Mouse (Mus musculus) MEL (cell line): Measurements from ENCODE around the gene Trim66.

Source experiments
- BHLHE40 ChIP-seq: IDR thresholded peaks from 2 replicates; pipeline ENCODE4 v1.6.1; 2012; ENCODE audit warnings: low read depth, mild to moderate bottlenecking, inconsistent platforms, low read length, improper control_type of control experiment, borderline replicate concordance
- CHD2 ChIP-seq: IDR thresholded peaks from 2 replicates; pipeline ENCODE4 v1.6.1; 2011; ENCODE audit warnings: low read length, improper control_type of control experiment
- CTCF ChIP-seq, 3 experiments: IDR thresholded peaks in 2 of 3; conservative IDR thresholded peaks in 1 of 3; 2 replicates each; pipeline ENCODE4 v1.5.1; 2011 to 2012; ENCODE audit warnings: low read length in 3 of 3, low read depth in 2 of 3, mild to moderate bottlenecking in 2 of 3, improper control_type of control experiment in 1 of 3, inconsistent platforms in 1 of 3, mixed read lengths in 1 of 3, moderate library complexity in 1 of 3; ENCODE audit not compliant: control insufficient read depth in 1 of 3, insufficient read depth in 1 of 3, poor library complexity in 1 of 3, severe bottlenecking in 1 of 3
- EP300 ChIP-seq, 2 experiments: IDR thresholded peaks; 2 replicates each; pipeline ENCODE4 v1.6.1; 2011; ENCODE audit warnings: improper control_type of control experiment in 2 of 2, low read length in 2 of 2, low read depth in 1 of 2, mild to moderate bottlenecking in 1 of 2
- HCFC1 ChIP-seq: IDR thresholded peaks from 2 replicates; pipeline ENCODE4 v1.6.1; 2012; ENCODE audit warnings: low read depth, mild to moderate bottlenecking, inconsistent platforms, low read length, improper control_type of control experiment, moderate library complexity
- NELFE ChIP-seq: IDR thresholded peaks from 2 replicates; pipeline ENCODE4 v1.6.1; 2011; ENCODE audit warnings: low read depth, low read length, improper control_type of control experiment
- NRF1 ChIP-seq: IDR thresholded peaks from 2 replicates; pipeline ENCODE4 v1.6.1; 2014; ENCODE audit warnings: low read depth, mild to moderate bottlenecking, inconsistent platforms, low read length, improper control_type of control experiment, moderate library complexity; ENCODE audit not compliant: poor library complexity, insufficient read depth, severe bottlenecking
- POLR2A ChIP-seq, 2 experiments: IDR thresholded peaks; 2 replicates each; pipeline ENCODE4 v1.6.1; 2011 to 2012; ENCODE audit warnings: low read length in 2 of 2, mild to moderate bottlenecking in 2 of 2, control low read depth in 1 of 2, improper control_type of control experiment in 1 of 2, low read depth in 1 of 2, moderate library complexity in 1 of 2; ENCODE audit not compliant: control insufficient read depth in 1 of 2, insufficient read depth in 1 of 2, poor library complexity in 1 of 2
- POLR2AphosphoS2 ChIP-seq: IDR thresholded peaks from 2 replicates; pipeline ENCODE4 v1.6.1; 2011; ENCODE audit warnings: low read length, improper control_type of control experiment
- POLR2AphosphoS5 ChIP-seq: IDR thresholded peaks from 2 replicates; pipeline ENCODE4 v1.6.1; 2012; ENCODE audit warnings: low read depth, borderline replicate concordance, mild to moderate bottlenecking, inconsistent platforms, low read length, moderate library complexity, mixed read lengths
- RAD21 ChIP-seq: IDR thresholded peaks from 2 replicates; pipeline ENCODE4 v1.6.1; 2011; ENCODE audit warnings: mild to moderate bottlenecking, low read depth, low read length, improper control_type of control experiment
- TCF12 ChIP-seq: IDR thresholded peaks from 2 replicates; pipeline ENCODE4 v1.6.1; 2014; ENCODE audit warnings: low read depth, mild to moderate bottlenecking, inconsistent platforms, low read length, improper control_type of control experiment, moderate library complexity
- ZNF384 ChIP-seq: IDR thresholded peaks from 2 replicates; pipeline ENCODE4 v1.6.1; 2012; ENCODE audit warnings: low read depth, mild to moderate bottlenecking, inconsistent platforms, low read length, improper control_type of control experiment

DNA sequence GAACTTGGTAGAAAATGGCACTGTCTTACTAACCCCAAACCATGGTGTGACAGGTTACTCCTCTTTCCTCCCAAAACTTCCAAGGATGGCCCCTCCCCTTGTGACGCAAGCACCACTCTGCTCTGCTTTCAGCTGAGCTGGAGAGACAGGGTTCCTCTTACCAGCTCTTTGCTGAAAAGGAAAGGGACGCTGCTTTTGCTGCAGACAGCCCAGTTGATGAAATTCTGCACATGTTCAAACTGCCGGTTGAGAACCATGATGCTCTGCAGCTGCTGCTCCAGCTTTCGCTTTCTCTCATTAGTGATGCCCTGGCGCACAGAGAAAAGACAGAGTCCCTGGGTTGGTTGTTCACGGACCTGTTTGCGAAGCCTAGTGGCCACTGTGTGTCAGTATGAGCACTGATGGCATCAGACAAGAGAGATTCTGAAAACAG, 27.2 kb downstream of the Trim66 start:
- no peak for TF ChIP-seq POLR2A (IDR thresholded peaks at IDR 0.05; ENCODE audit: control insufficient read depth in 1 of 2, insufficient read depth in 1 of 2, low read depth in 1 of 2, low read length in 2 of 2, poor library complexity in 1 of 2)
- TF ChIP-seq EP300 (IDR thresholded peaks at IDR 0.05; ENCODE audit: low read depth in 1 of 2, low read length in 2 of 2): no peak
- no peak for TF ChIP-seq CHD2
- TF ChIP-seq POLR2AphosphoS5: no peak
- TF ChIP-seq TCF12: no peak
- no peak for TF ChIP-seq NRF1
- TF ChIP-seq CTCF (IDR thresholded peaks at IDR 0.05 in 2 of 3, conservative IDR thresholded peaks at IDR 0.05 in 1 of 3; ENCODE audit: control insufficient read depth in 1 of 3, insufficient read depth in 1 of 3, low read depth in 2 of 3, low read length in 3 of 3, poor library complexity in 1 of 3, severe bottlenecking in 1 of 3): no peak
- no peak for TF ChIP-seq NELFE
- TF ChIP-seq BHLHE40: no peak
- TF ChIP-seq HCFC1: no peak
- no peak for TF ChIP-seq ZNF384
- TF ChIP-seq POLR2AphosphoS2: no peak
- no peak for TF ChIP-seq RAD21
